Mouse (Mus musculus) limb, embryonic 15.5 days (tissue): ENCODE data around the gene Defa17. TPM values are rescaled to one million over a fixed set of nuclear protein-coding genes. Genes with fewer than 3 reads are reported as not detected.
"Not testable (repeated sequence)": the region's sequence is repeated elsewhere in the genome, so short reads cannot be mapped to it uniquely, and the experiment has no call there.

Source experiments
- ATAC-seq: fragments of 200-750 bp; cut with Nextera tagmentation; 2 replicates; pipeline ENCODE4 v1.8.0; 2017; ENCODE audit warnings: low read depth, moderate TSS enrichment; ENCODE audit not compliant: insufficient number of reproducible peaks, low FRiP score, low TSS enrichment
- H3K27ac ChIP-seq: fragments of 300-500 bp; sonication (generic); 2 replicates; pipeline ENCODE4 v1.5.1; 2015; ENCODE audit warnings: moderate library complexity, mild to moderate bottlenecking, inconsistent platforms
- H3K27me3 ChIP-seq: fragments of 300-500 bp; sonication (generic); 2 replicates; pipeline ENCODE4 v1.6.1; 2015; ENCODE audit warnings: inconsistent platforms
- H3K36me3 ChIP-seq: fragments of 300-500 bp; sonication (generic); 2 replicates; pipeline ENCODE4 v1.6.1; 2015; ENCODE audit warnings: inconsistent platforms
- H3K4me1 ChIP-seq: fragments of 300-500 bp; sonication (generic); 2 replicates; pipeline ENCODE4 v1.6.1; 2015; ENCODE audit warnings: inconsistent platforms
- H3K4me2 ChIP-seq: fragments of 300-500 bp; sonication (generic); 2 replicates; pipeline ENCODE4 v1.6.1; 2015; ENCODE audit warnings: mild to moderate bottlenecking, inconsistent platforms
- H3K4me3 ChIP-seq: fragments of 300-500 bp; sonication (generic); 2 replicates; pipeline ENCODE4 v1.5.1; 2015; ENCODE audit warnings: mild to moderate bottlenecking, inconsistent platforms
- H3K9ac ChIP-seq: fragments of 300-500 bp; sonication (generic); 2 replicates; pipeline ENCODE4 v1.6.1; 2015; ENCODE audit warnings: inconsistent platforms
- H3K9me3 ChIP-seq: fragments of 300-500 bp; sonication (generic); 2 replicates; pipeline ENCODE4 v1.6.1; 2016; ENCODE audit warnings: inconsistent platforms
- WGBS: fragments of 180-500 bp; shearing (Covaris S2); methylation state at CpG from one replicate; pipeline ENCODE4 v1.1.7; 2015; 5-methylcytosine and 5-hydroxymethylcytosine counted together
- polyA plus RNA-seq: library from polyadenylated mRNA; unstranded; fragments of >200 nt; fragmentation: Nextera tagmentation; extraction: Ambion mirVana; gene quantifications from 2 replicates; pipeline ENCODE4 v1.2.1, GENCODE M21; 2015

Defa17 gene
- not detected in 2 replicates for polyA plus RNA-seq

- H3K4me1 ChIP-seq, ATAC-seq, H3K27me3 ChIP-seq, H3K9ac ChIP-seq, H3K36me3 ChIP-seq, H3K4me2 ChIP-seq, H3K9me3 ChIP-seq, H3K4me3 ChIP-seq, H3K27ac ChIP-seq: not testable (repeated sequence)
- WGBS = 83% methylated on average over 1 of the region's 2 CpGs
Observed at GRCm38 (mm10) chr8:21655480-21655879, at the start of gene Defa17. Defa17 (plus strand) TSS chr8:21655780.

GRCm38 (mm10) chr8:21617883-21618282 lies 37.7 kb upstream of the Defa17 start, which contains the start of gene Defa26:
Defa26 (plus strand) TSS chr8:21618183.
- H3K4me1 ChIP-seq, H3K4me2 ChIP-seq, H3K36me3 ChIP-seq, ATAC-seq, H3K27ac ChIP-seq, H3K4me3 ChIP-seq, H3K9me3 ChIP-seq, H3K9ac ChIP-seq, H3K27me3 ChIP-seq: not testable (repeated sequence)
- 100% methylated on average over 1 of the region's 1 CpGs for WGBS

GRCm38 (mm10) chr8:21665497-21665896 lies 9.9 kb downstream of the Defa17 start, which contains the start of gene Defa34:
Defa34 (plus strand) TSS chr8:21665797.
- not testable (repeated sequence) for H3K4me2 ChIP-seq, ATAC-seq, H3K36me3 ChIP-seq, H3K9me3 ChIP-seq, H3K27ac ChIP-seq, H3K4me3 ChIP-seq, H3K27me3 ChIP-seq, H3K4me1 ChIP-seq, H3K9ac ChIP-seq
- 92% methylated on average over 1 of the region's 1 CpGs for WGBS

GRCm38 (mm10) chr8:21703545-21703944 lies 48.0 kb downstream of the Defa17 start, which contains the start of gene AY761184:
AY761184 (minus strand) TSS chr8:21703645.
- not testable (repeated sequence) for H3K27me3 ChIP-seq, H3K4me2 ChIP-seq, H3K9ac ChIP-seq, H3K27ac ChIP-seq, H3K4me1 ChIP-seq, H3K9me3 ChIP-seq, H3K4me3 ChIP-seq, ATAC-seq, H3K36me3 ChIP-seq
- 71% methylated on average over 2 of the region's 2 CpGs for WGBS

Other genes starting within 250 kb of the Defa17 start
- not detected in 2 replicates for gene Defa36, start 228.4 kb upstream of the Defa17 start, polyA plus RNA-seq
- gene Gm7849, start 199.2 kb upstream of the Defa17 start, polyA plus RNA-seq = not detected in 2 replicates
- not detected in 2 replicates for gene Defa20, start 146.5 kb upstream of the Defa17 start, polyA plus RNA-seq
- gene Defa32, start 126.7 kb upstream of the Defa17 start, polyA plus RNA-seq = not detected in 2 replicates
- not detected in 2 replicates for gene Defa37, start 90.4 kb upstream of the Defa17 start, polyA plus RNA-seq
- gene Defa28, start 72.8 kb upstream of the Defa17 start, polyA plus RNA-seq = not detected in 2 replicates
- not detected in 2 replicates for gene Gm7861, start 61.3 kb upstream of the Defa17 start, polyA plus RNA-seq
- gene Defa26, start 37.6 kb upstream of the Defa17 start, polyA plus RNA-seq = not detected in 2 replicates
- not detected in 2 replicates for gene Defa34, start 10.0 kb downstream of the Defa17 start, polyA plus RNA-seq
- gene AY761184, start 47.9 kb downstream of the Defa17 start, polyA plus RNA-seq = not detected in 2 replicates
- gene Defa24, start 78.7 kb downstream of the Defa17 start, polyA plus RNA-seq = not detected in 2 replicates
- not detected in 2 replicates for gene Defb50, start 167.8 kb downstream of the Defa17 start, polyA plus RNA-seq
- gene Defb2, start 184.1 kb downstream of the Defa17 start, polyA plus RNA-seq = 1.3 TPM in 1 of 2 replicates, not detected in the other
- not detected in 2 replicates for gene Defb10, start 203.1 kb downstream of the Defa17 start, polyA plus RNA-seq
- gene Defb9, start 229.6 kb downstream of the Defa17 start, polyA plus RNA-seq = not detected in 2 replicates